ENCODE assay signal across 11 mouse cellular contexts in the genomic region with DNA sequence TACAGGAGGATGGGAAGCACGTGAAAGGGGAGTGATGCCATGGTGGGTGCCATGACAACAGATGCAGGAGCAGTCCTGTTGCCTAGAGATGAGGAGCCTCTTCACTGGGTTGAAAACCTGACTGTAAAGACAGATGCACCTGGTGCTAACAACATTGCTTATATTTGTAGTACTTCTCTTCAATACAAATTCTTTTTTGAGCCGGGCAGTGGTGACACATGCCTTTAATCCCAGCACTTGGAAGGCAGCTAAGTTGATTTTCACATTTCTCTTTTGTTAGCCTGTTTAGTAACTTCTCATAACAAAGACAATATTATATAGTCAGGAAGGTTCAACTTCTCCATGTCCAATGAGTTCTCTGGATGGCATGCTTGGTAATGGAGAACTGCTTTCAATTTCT. TPM values are rescaled to one million over a fixed set of nuclear protein-coding genes. Genes with fewer than 3 reads are reported as not detected.
DNase-seq lines count a peak whose midpoint lies in the region; ATAC-seq lines count a peak whose summit lies in the region.
"Had no signal": no experiment of that assay in that cellular context is flagged by ENCODE, and none has a peak within 500 bp of the region (broad histone marks: within the 10 kb centered on the region; RNA-seq: fewer than 3 reads in every experiment).

No protein-coding gene starts in this region.

- no peak overlapping the region for H3K4me2 ChIP-seq in hindbrain, embryonic 11.5 days (replicated peaks; ENCODE audit: low read depth, low read length)
- no peak overlapping the region for H3K4me2 ChIP-seq in midbrain, embryonic 12.5 days (replicated peaks)
- no peak overlapping the region for H3K4me2 ChIP-seq in midbrain, embryonic 16.5 days (ENCODE audit: low read length)

- H3K36me3 ChIP-seq in hindbrain, embryonic 11.5 days (ENCODE audit: control insufficient read depth, insufficient read depth, low read length) = no peaks in the 10 kb centered on the region
- H3K36me3 ChIP-seq in hindbrain, embryonic 10.5 days = no peaks in the 10 kb centered on the region
- no peaks in the 10 kb centered on the region for H3K36me3 ChIP-seq in midbrain, embryonic 12.5 days
- no peaks in the 10 kb centered on the region for H3K36me3 ChIP-seq in midbrain, embryonic 16.5 days (ENCODE audit: control insufficient read depth, insufficient read depth, low read length)
- no peaks in the 10 kb centered on the region for H3K36me3 ChIP-seq in megakaryocyte, embryonic 14.5 days (replicated peaks; ENCODE audit: low read length)

- no peak for DNase-seq in hindbrain, embryonic 11.5 days (ENCODE audit: low spot score)
- DNase-seq in hindbrain, embryonic 10.5 days (ENCODE audit: low spot score) = no peak
- DNase-seq in yolk sac, embryonic 10.5 days (ENCODE audit: low spot score) = peak; percentile 22
- no peak for DNase-seq in left cerebral cortex, postnatal 36 days (ENCODE audit: low spot score in 2 of 2)
- DNase-seq: adrenal gland, postnatal 36 days; cerebellum, postnatal 10 days; heart, postnatal 36 days had no signal

- peaks cover 23% of the 10 kb centered on the region for H3K9me3 ChIP-seq in hindbrain, embryonic 11.5 days (ENCODE audit: control insufficient read depth, low read length)
- H3K9me3 ChIP-seq in hindbrain, embryonic 10.5 days = peaks cover 98% of the 10 kb centered on the region
- H3K9me3 ChIP-seq in midbrain, embryonic 12.5 days = peaks cover 66% of the 10 kb centered on the region
- H3K9me3 ChIP-seq in midbrain, embryonic 16.5 days (replicated peaks; ENCODE audit: control insufficient read depth, low read length, poor library complexity, severe bottlenecking) = peaks cover 66% of the 10 kb centered on the region
- peaks cover 44% of the 10 kb centered on the region for H3K9me3 ChIP-seq in megakaryocyte, embryonic 14.5 days

- H3K4me3 ChIP-seq in hindbrain, embryonic 11.5 days (ENCODE audit: low read depth, low read length) = no peak overlapping the region
- no peak overlapping the region for H3K4me3 ChIP-seq in hindbrain, embryonic 10.5 days
- no peak overlapping the region for H3K4me3 ChIP-seq in midbrain, embryonic 12.5 days
- H3K4me3 ChIP-seq in midbrain, embryonic 16.5 days (ENCODE audit: low read depth, low read length) = no peak overlapping the region
- H3K4me3 ChIP-seq in megakaryocyte, embryonic 14.5 days (replicated peaks) = peak overlapping the region; percentile 1

- intact Hi-C loops in left cerebral cortex, postnatal 36 days (cut with DNase I) = loop anchor here (1.0 kb wide), 1 partner anchor 1960 kb away; no protein-coding TSS in a partner anchor

- WGBS in hindbrain, embryonic 11.5 days = 70% methylated on average over 2 of the region's 2 CpGs
- 73% methylated on average over 2 of the region's 2 CpGs for WGBS in hindbrain, embryonic 10.5 days
- 69% methylated on average over 2 of the region's 2 CpGs for WGBS in midbrain, embryonic 12.5 days
- 71% methylated on average over 2 of the region's 2 CpGs for WGBS in midbrain, embryonic 16.5 days

- no peaks in the 10 kb centered on the region for H3K27me3 ChIP-seq in hindbrain, embryonic 11.5 days (ENCODE audit: control insufficient read depth, insufficient read depth, low read length)
- no peaks in the 10 kb centered on the region for H3K27me3 ChIP-seq in hindbrain, embryonic 10.5 days (ENCODE audit: insufficient read depth, poor library complexity, severe bottlenecking)
- no peaks in the 10 kb centered on the region for H3K27me3 ChIP-seq in midbrain, embryonic 12.5 days
- H3K27me3 ChIP-seq in midbrain, embryonic 16.5 days (ENCODE audit: control insufficient read depth, insufficient read depth, low read depth, low read length) = no peaks in the 10 kb centered on the region
- no peaks in the 10 kb centered on the region for H3K27me3 ChIP-seq in megakaryocyte, embryonic 14.5 days (replicated peaks)

- peak; percentile 31; the same call in 1 of the 2 replicates for ATAC-seq in hindbrain, embryonic 11.5 days (ENCODE audit: low FRiP score)
- ATAC-seq in midbrain, embryonic 12.5 days (ENCODE audit: low FRiP score, low read depth) = 0 out of 2 replicates have a peak, but pooled peaks have one; percentile 32
- no peak for ATAC-seq in midbrain, embryonic 16.5 days

- no peak overlapping the region for H3K9ac ChIP-seq in hindbrain, embryonic 11.5 days (ENCODE audit: low read depth, low read length)
- H3K9ac ChIP-seq in midbrain, embryonic 12.5 days (replicated peaks) = no peak overlapping the region
- H3K9ac ChIP-seq in midbrain, embryonic 16.5 days (ENCODE audit: low read depth, low read length) = no peak overlapping the region

- no peaks in the 10 kb centered on the region for H3K4me1 ChIP-seq in hindbrain, embryonic 11.5 days (replicated peaks; ENCODE audit: control insufficient read depth, insufficient read depth, low read length)
- H3K4me1 ChIP-seq in hindbrain, embryonic 10.5 days (replicated peaks) = no peaks in the 10 kb centered on the region
- H3K4me1 ChIP-seq in midbrain, embryonic 12.5 days = no peaks in the 10 kb centered on the region
- H3K4me1 ChIP-seq in midbrain, embryonic 16.5 days (ENCODE audit: control insufficient read depth, insufficient read depth, low read length) = no peaks in the 10 kb centered on the region
- no peaks in the 10 kb centered on the region for H3K4me1 ChIP-seq in megakaryocyte, embryonic 14.5 days

- no peak overlapping the region for H3K27ac ChIP-seq in hindbrain, embryonic 11.5 days (ENCODE audit: low read depth, low read length)
- no peak overlapping the region for H3K27ac ChIP-seq in hindbrain, embryonic 10.5 days
- H3K27ac ChIP-seq in midbrain, embryonic 12.5 days (replicated peaks) = no peak overlapping the region
- no peak overlapping the region for H3K27ac ChIP-seq in midbrain, embryonic 16.5 days (ENCODE audit: low read length)

RNA-seq across cellular contexts. Expression of a gene that starts 21.0 kb away (rescaled TPM):
- 0.22 and 0.34 TPM in 2 replicates for polyA plus RNA-seq in hindbrain, embryonic 11.5 days (2014; fragmentation: Nextera tagmentation; extraction: Ambion mirVana)
- 0.21 and 0.39 TPM in 2 replicates for polyA plus RNA-seq in hindbrain, embryonic 10.5 days (2016; fragmentation: Nextera tagmentation; extraction: Ambion mirVana)
- 0.60 and 0.71 TPM in 2 replicates for polyA plus RNA-seq in midbrain, embryonic 12.5 days (2016; fragmentation: Nextera tagmentation; extraction: Ambion mirVana)
- 0.73 and 0.78 TPM in 2 replicates for polyA plus RNA-seq in midbrain, embryonic 16.5 days (2015; fragmentation: Nextera tagmentation; extraction: Ambion mirVana)
- polyA plus RNA-seq in megakaryocyte, embryonic 14.5 days (2012; ENCODE audit: insufficient read depth, low replicate concordance) = not detected in 2 replicates
- under 1 TPM; 0.37 to 0.50 TPM for total RNA-seq in left cerebral cortex, postnatal 36 days (2021)

RNA-seq across cellular contexts. Expression of a gene that starts 26.8 kb away (rescaled TPM):
- polyA plus RNA-seq in hindbrain, embryonic 11.5 days (2014; fragmentation: Nextera tagmentation; extraction: Ambion mirVana) = 6.5 and 8.1 TPM in 2 replicates
- polyA plus RNA-seq in hindbrain, embryonic 10.5 days (2016; fragmentation: Nextera tagmentation; extraction: Ambion mirVana) = 6.0 and 6.9 TPM in 2 replicates
- 9.6 and 9.7 TPM in 2 replicates for polyA plus RNA-seq in midbrain, embryonic 12.5 days (2016; fragmentation: Nextera tagmentation; extraction: Ambion mirVana)
- 3.7 and 5.0 TPM in 2 replicates for polyA plus RNA-seq in midbrain, embryonic 16.5 days (2015; fragmentation: Nextera tagmentation; extraction: Ambion mirVana)
- polyA plus RNA-seq in megakaryocyte, embryonic 14.5 days (2012; ENCODE audit: insufficient read depth, low replicate concordance) = not detected in 2 replicates
- total RNA-seq in left cerebral cortex, postnatal 36 days (2021) = 1 to 10 TPM; 3.3 to 4.1 TPM

RNA-seq across cellular contexts. Expression of a gene that starts 34.1 kb away (rescaled TPM):
- polyA plus RNA-seq in hindbrain, embryonic 11.5 days (2014; fragmentation: Nextera tagmentation; extraction: Ambion mirVana) = 0.17 TPM in 1 of 2 replicates, not detected in the other
- polyA plus RNA-seq in hindbrain, embryonic 10.5 days (2016; fragmentation: Nextera tagmentation; extraction: Ambion mirVana) = 0.05 and 0.11 TPM in 2 replicates
- 0.10 TPM in 2 replicates for polyA plus RNA-seq in midbrain, embryonic 12.5 days (2016; fragmentation: Nextera tagmentation; extraction: Ambion mirVana)
- polyA plus RNA-seq in midbrain, embryonic 16.5 days (2015; fragmentation: Nextera tagmentation; extraction: Ambion mirVana) = 0.10 and 0.12 TPM in 2 replicates
- polyA plus RNA-seq in megakaryocyte, embryonic 14.5 days (2012; ENCODE audit: insufficient read depth, low replicate concordance) = 0.13 TPM in 1 of 2 replicates, not detected in the other
- total RNA-seq in left cerebral cortex, postnatal 36 days (2021) = not detected
- polyA plus RNA-seq: liver, embryonic 16.5 days had no signal
